Mouse (Mus musculus): ENCODE data around the gene Gpr4.

The Gpr4 gene

GRCm38 (mm10) chr7:19257390-19258022, 45.2 kb downstream of the Gpr4 start:
- no peak for DNase-seq (ENCODE audit: low read depth, low spot score)

GRCm38 (mm10) chr7:19258336-19258735, 46.0 kb downstream of the Gpr4 start:
- DNase-seq (ENCODE audit: low read depth, low spot score): no peak

GRCm38 (mm10) chr7:19265147-19265546, 52.8 kb downstream of the Gpr4 start:
- DNase-seq (ENCODE audit: low read depth, low spot score): no peak

- no peak for DNase-seq (ENCODE audit: low read depth, low spot score)
Measured at GRCm38 (mm10) chr7:19265928-19266822, 53.8 kb downstream of the Gpr4 start.

GRCm38 (mm10) chr7:19267051-19267450, 54.7 kb downstream of the Gpr4 start:
- DNase-seq (ENCODE audit: low read depth, low spot score): no peak

- no peak for DNase-seq (ENCODE audit: low read depth, low spot score)
Measured at GRCm38 (mm10) chr7:19268993-19269681, 56.8 kb downstream of the Gpr4 start.

- DNase-seq (ENCODE audit: low read depth, low spot score): no peak
Measured at GRCm38 (mm10) chr7:19269721-19270441, 57.5 kb downstream of the Gpr4 start.

- no peak for DNase-seq (ENCODE audit: low read depth, low spot score)
Measured at GRCm38 (mm10) chr7:19270509-19271237, 58.3 kb downstream of the Gpr4 start.

- no peak for DNase-seq (ENCODE audit: low read depth, low spot score)
Measured at GRCm38 (mm10) chr7:19271238-19272172, 59.2 kb downstream of the Gpr4 start, which contains the start of gene Vasp. Gene Vasp, minus strand, starts transcription at chr7:19271817.

- no peak for DNase-seq (ENCODE audit: low read depth, low spot score)
Measured at GRCm38 (mm10) chr7:19272173-19272764, 59.9 kb downstream of the Gpr4 start.

All from retina, postnatal 7 days (tissue).